ENCODE assay signal across 8 mouse cellular contexts in genomic region chr15:79108421-79109320, GRCm38 (mm10). TPM values are rescaled to one million over a fixed set of nuclear protein-coding genes. Genes with fewer than 3 reads are reported as not detected.
DNase-seq lines count a peak whose midpoint lies in the region; ATAC-seq lines count a peak whose summit lies in the region.

Micall1 (plus strand) TSS chr15:79108898.

- H3K4me3 ChIP-seq in embryonic facial prominence, embryonic 15.5 days (replicated peaks): peak within 1 kb of the TSS; percentile 69
- H3K4me3 ChIP-seq in heart, embryonic 12.5 days: peak within 1 kb of the TSS; percentile 77
- H3K4me3 ChIP-seq in kidney, embryonic 15.5 days (replicated peaks): peak within 1 kb of the TSS; percentile 91
- peak within 1 kb of the TSS; percentile 72 for H3K4me3 ChIP-seq in liver, embryonic 12.5 days

- H3K27me3 ChIP-seq in embryonic facial prominence, embryonic 15.5 days: no peaks in the 10 kb centered on the region
- H3K27me3 ChIP-seq in heart, embryonic 12.5 days (replicated peaks): no peaks in the 10 kb centered on the region
- H3K27me3 ChIP-seq in kidney, embryonic 15.5 days: no peaks in the 10 kb centered on the region
- peaks cover 27% of the 10 kb centered on the region for H3K27me3 ChIP-seq in liver, embryonic 12.5 days (replicated peaks)

- peak within 1 kb of the TSS; percentile 70 for H3K9ac ChIP-seq in embryonic facial prominence, embryonic 15.5 days
- H3K9ac ChIP-seq in heart, embryonic 12.5 days: peak within 1 kb of the TSS; percentile 96
- peak within 1 kb of the TSS; percentile 91 for H3K9ac ChIP-seq in kidney, embryonic 15.5 days
- H3K9ac ChIP-seq in liver, embryonic 12.5 days: peak within 1 kb of the TSS; percentile 86

- DNase-seq in B cell, adult 2 months: peak; percentile 71 to 77
- peak; percentile 90 for DNase-seq in adrenal gland, postnatal 14 days
- peak; percentile 73 for DNase-seq in naive thymus-derived CD4-positive, alpha-beta T cell, adult 2 months (ENCODE audit: low read depth)
- peak; percentile 86 for DNase-seq in testis, postnatal 10 days (ENCODE audit: low spot score)

- peak; percentile 83 for ATAC-seq in embryonic facial prominence, embryonic 15.5 days (ENCODE audit: insufficient number of reproducible peaks, low FRiP score, low TSS enrichment, low read depth)
- ATAC-seq in heart, embryonic 12.5 days (ENCODE audit: insufficient number of reproducible peaks, low FRiP score): peak; percentile 75
- peak; percentile 85 for ATAC-seq in kidney, embryonic 15.5 days (replicated peaks; ENCODE audit: low FRiP score)
- ATAC-seq in liver, embryonic 12.5 days: peak; percentile 75

- H3K27ac ChIP-seq in embryonic facial prominence, embryonic 15.5 days (replicated peaks): peak within 1 kb of the TSS; percentile 90
- H3K27ac ChIP-seq in heart, embryonic 12.5 days (ENCODE audit: poor library complexity, severe bottlenecking): peak within 1 kb of the TSS; percentile 89
- peak within 1 kb of the TSS; percentile 84 for H3K27ac ChIP-seq in kidney, embryonic 15.5 days
- peak within 1 kb of the TSS; percentile 73 for H3K27ac ChIP-seq in liver, embryonic 12.5 days

- H3K36me3 ChIP-seq in embryonic facial prominence, embryonic 15.5 days: 0 out of 2 replicates have a peak, but pooled peaks cover 8% of the 10 kb centered on the region
- peaks cover 12% of the 10 kb centered on the region for H3K36me3 ChIP-seq in heart, embryonic 12.5 days
- peaks cover 10% of the 10 kb centered on the region; the same call in 1 of the 2 replicates for H3K36me3 ChIP-seq in kidney, embryonic 15.5 days
- H3K36me3 ChIP-seq in liver, embryonic 12.5 days: peaks cover 5% of the 10 kb centered on the region; the same call in 1 of the 2 replicates

- H3K4me2 ChIP-seq in embryonic facial prominence, embryonic 15.5 days (replicated peaks): peak within 1 kb of the TSS; percentile 92
- H3K4me2 ChIP-seq in heart, embryonic 12.5 days: peak within 1 kb of the TSS; percentile 86
- H3K4me2 ChIP-seq in kidney, embryonic 15.5 days: peak within 1 kb of the TSS; percentile 96
- H3K4me2 ChIP-seq in liver, embryonic 12.5 days: peak within 1 kb of the TSS; percentile 96

- H3K4me1 ChIP-seq in embryonic facial prominence, embryonic 15.5 days: peaks cover 33% of the 10 kb centered on the region
- H3K4me1 ChIP-seq in heart, embryonic 12.5 days (replicated peaks): peaks cover 44% of the 10 kb centered on the region
- H3K4me1 ChIP-seq in kidney, embryonic 15.5 days: peaks cover 37% of the 10 kb centered on the region
- peaks cover 60% of the 10 kb centered on the region for H3K4me1 ChIP-seq in liver, embryonic 12.5 days

- no peaks in the 10 kb centered on the region for H3K9me3 ChIP-seq in embryonic facial prominence, embryonic 15.5 days (replicated peaks)
- H3K9me3 ChIP-seq in heart, embryonic 12.5 days (replicated peaks): no peaks in the 10 kb centered on the region
- H3K9me3 ChIP-seq in kidney, embryonic 15.5 days (replicated peaks): no peaks in the 10 kb centered on the region
- H3K9me3 ChIP-seq in liver, embryonic 12.5 days (replicated peaks): no peaks in the 10 kb centered on the region

- WGBS in embryonic facial prominence, embryonic 15.5 days: under 1% methylated on average over 67 of the region's 85 CpGs
- WGBS in heart, embryonic 12.5 days: under 1% methylated on average over 74 of the region's 85 CpGs
- under 1% methylated on average over 72 of the region's 85 CpGs for WGBS in kidney, embryonic 15.5 days
- 1% methylated on average over 46 of the region's 85 CpGs for WGBS in liver, embryonic 12.5 days (ENCODE audit: insufficient replicate concordance)

RNA-seq across cellular contexts. Expression of gene Micall1, which starts in this region (rescaled TPM):
- total RNA-seq in adrenal gland, postnatal 14 days (2021): 34.3 and 41.0 TPM in 2 replicates
- 16.8 and 17.3 TPM in 2 replicates for polyA plus RNA-seq in embryonic facial prominence, embryonic 15.5 days (2015; fragmentation: Nextera tagmentation; extraction: Ambion mirVana)
- 24.2 and 24.3 TPM in 2 replicates for polyA plus RNA-seq in heart, embryonic 12.5 days (2016; fragmentation: Nextera tagmentation; extraction: Ambion mirVana)
- 8.6 and 11.0 TPM in 2 replicates for polyA plus RNA-seq in kidney, embryonic 15.5 days (2015; fragmentation: Nextera tagmentation; extraction: Ambion mirVana)
- 3.0 and 3.2 TPM in 2 replicates for polyA plus RNA-seq in liver, embryonic 12.5 days (2016; fragmentation: Nextera tagmentation; extraction: Ambion mirVana)

Comparison
In these comparisons a context has a peak if more than half of its experiments do, and no peak if none do; other contexts are left out.
1. Peak in every context shown above with its lines: DNase-seq, ATAC-seq, H3K4me3 ChIP-seq and H3K27ac ChIP-seq.